Mouse (Mus musculus): ENCODE data around the gene Col26a1. TPM values are rescaled to one million over a fixed set of nuclear protein-coding genes. Genes with fewer than 3 reads are reported as not detected.

Gene Col26a1
- total and polyA plus RNA-seq, 2 experiments from 2014 or later, result 35.5 to 61.9 TPM

GRCm38 (mm10) chr5:136791204-136791603 is 91.8 kb downstream of the Col26a1 start:
- ATAC-seq (ENCODE audit: low FRiP score), result no peak
- no peak for TF ChIP-seq CTCF (IDR thresholded peaks at IDR 0.05)
- Histone ChIP-seq H3K36me3 (ENCODE audit: insufficient read depth, low read length) (no peaks in the 10 kb centered on the region), H3K9ac (replicated peaks; ENCODE audit: low read length, poor library complexity, severe bottlenecking) (no peak overlapping the region), H3K4me1 (ENCODE audit: insufficient read depth, low read length) (no peaks in the 10 kb centered on the region), H3K4me3 (ENCODE audit: low read depth, low read length) (no peak overlapping the region), H3K4me2 (ENCODE audit: low read depth, low read length, poor library complexity, severe bottlenecking) (no peak overlapping the region), H3K27ac (ENCODE audit: low read depth, low read length) (no peak overlapping the region), H3K9me3 (ENCODE audit: low read length) (no peaks in the 10 kb centered on the region), H3K27me3 (ENCODE audit: insufficient read depth, low read length) (no peaks in the 10 kb centered on the region)
- 37% methylated on average over 3 of the region's 3 CpGs for WGBS
- DNase-seq (ENCODE audit: low spot score), result no peak

- no peaks in the 10 kb centered on the region for H3K36me3 ChIP-seq (ENCODE audit: insufficient read depth, low read length)
- ATAC-seq (ENCODE audit: low FRiP score) (peak; percentile 87), DNase-seq (ENCODE audit: low spot score) (peak; percentile 97)
- H3K27me3 ChIP-seq (ENCODE audit: insufficient read depth, low read length), result no peaks in the 10 kb centered on the region
- TF ChIP-seq CTCF (IDR thresholded peaks at IDR 0.05), result peak; percentile 100
- no peaks in the 10 kb centered on the region for H3K4me1 ChIP-seq (ENCODE audit: insufficient read depth, low read length)
- no peak overlapping the region for H3K27ac ChIP-seq (ENCODE audit: low read depth, low read length)
- no peak overlapping the region for H3K9ac ChIP-seq (replicated peaks; ENCODE audit: low read length, poor library complexity, severe bottlenecking)
- 11% methylated on average over 11 of the region's 11 CpGs for WGBS
- H3K9me3 ChIP-seq (ENCODE audit: low read length), result no peaks in the 10 kb centered on the region
- H3K4me2 ChIP-seq (ENCODE audit: low read depth, low read length, poor library complexity, severe bottlenecking), result no peak overlapping the region
- H3K4me3 ChIP-seq (ENCODE audit: low read depth, low read length), result no peak overlapping the region
Measured at GRCm38 (mm10) chr5:136790570-136791196, 92.3 kb downstream of the Col26a1 start.

- H3K27ac ChIP-seq (ENCODE audit: low read depth, low read length), result no peak overlapping the region
- TF ChIP-seq CTCF (IDR thresholded peaks at IDR 0.05), result no peak
- H3K4me1 ChIP-seq (ENCODE audit: insufficient read depth, low read length), result no peaks in the 10 kb centered on the region
- H3K27me3 ChIP-seq (ENCODE audit: insufficient read depth, low read length), result no peaks in the 10 kb centered on the region
- no peaks in the 10 kb centered on the region for H3K9me3 ChIP-seq (ENCODE audit: low read length)
- DNase-seq (ENCODE audit: low spot score) (no peak), ATAC-seq (ENCODE audit: low FRiP score) (no peak)
- 68% methylated on average over 8 of the region's 8 CpGs for WGBS
- no peak overlapping the region for H3K4me3 ChIP-seq (ENCODE audit: low read depth, low read length)
- H3K4me2 ChIP-seq (ENCODE audit: low read depth, low read length, poor library complexity, severe bottlenecking), result no peak overlapping the region
- no peak overlapping the region for H3K9ac ChIP-seq (replicated peaks; ENCODE audit: low read length, poor library complexity, severe bottlenecking)
- H3K36me3 ChIP-seq (ENCODE audit: insufficient read depth, low read length), result no peaks in the 10 kb centered on the region
Measured at GRCm38 (mm10) chr5:136784531-136784930, 98.5 kb downstream of the Col26a1 start.

- Histone ChIP-seq H3K9ac (replicated peaks; ENCODE audit: low read length, poor library complexity, severe bottlenecking) (no peak overlapping the region), H3K4me2 (ENCODE audit: low read depth, low read length, poor library complexity, severe bottlenecking) (no peak overlapping the region), H3K27me3 (ENCODE audit: insufficient read depth, low read length) (no peaks in the 10 kb centered on the region), H3K27ac (ENCODE audit: low read depth, low read length) (no peak overlapping the region), H3K9me3 (ENCODE audit: low read length) (no peaks in the 10 kb centered on the region), H3K36me3 (ENCODE audit: insufficient read depth, low read length) (no peaks in the 10 kb centered on the region), H3K4me3 (ENCODE audit: low read depth, low read length) (no peak overlapping the region), H3K4me1 (ENCODE audit: insufficient read depth, low read length) (no peaks in the 10 kb centered on the region)
- ATAC-seq (ENCODE audit: low FRiP score) (no peak), DNase-seq (ENCODE audit: low spot score) (no peak)
- no peak for TF ChIP-seq CTCF (IDR thresholded peaks at IDR 0.05)
- 72% methylated on average over 13 of the region's 13 CpGs for WGBS
Measured at GRCm38 (mm10) chr5:136782600-136782999, 100.4 kb downstream of the Col26a1 start.

GRCm38 (mm10) chr5:136780465-136780864 is 102.5 kb downstream of the Col26a1 start:
- Histone ChIP-seq H3K4me2 (ENCODE audit: low read depth, low read length, poor library complexity, severe bottlenecking) (no peak overlapping the region), H3K36me3 (ENCODE audit: insufficient read depth, low read length) (no peaks in the 10 kb centered on the region), H3K4me1 (ENCODE audit: insufficient read depth, low read length) (no peaks in the 10 kb centered on the region), H3K4me3 (ENCODE audit: low read depth, low read length) (no peak overlapping the region), H3K27ac (ENCODE audit: low read depth, low read length) (no peak overlapping the region), H3K9ac (replicated peaks; ENCODE audit: low read length, poor library complexity, severe bottlenecking) (no peak overlapping the region), H3K9me3 (ENCODE audit: low read length) (no peaks in the 10 kb centered on the region), H3K27me3 (ENCODE audit: insufficient read depth, low read length) (no peaks in the 10 kb centered on the region)
- no peak for DNase-seq (ENCODE audit: low spot score)
- 46% methylated on average over 10 of the region's 10 CpGs for WGBS
- peak; percentile 76 for TF ChIP-seq CTCF (IDR thresholded peaks at IDR 0.05)
- no peak for ATAC-seq (ENCODE audit: low FRiP score)

GRCm38 (mm10) chr5:136779946-136780345 is 103.1 kb downstream of the Col26a1 start:
- H3K27ac ChIP-seq (ENCODE audit: low read depth, low read length), result no peak overlapping the region
- H3K4me1 ChIP-seq (ENCODE audit: insufficient read depth, low read length), result no peaks in the 10 kb centered on the region
- no peak overlapping the region for H3K4me2 ChIP-seq (ENCODE audit: low read depth, low read length, poor library complexity, severe bottlenecking)
- WGBS, result 82% methylated on average over 6 of the region's 6 CpGs
- ATAC-seq (ENCODE audit: low FRiP score), result no peak
- no peak for TF ChIP-seq CTCF (IDR thresholded peaks at IDR 0.05)
- no peaks in the 10 kb centered on the region for H3K27me3 ChIP-seq (ENCODE audit: insufficient read depth, low read length)
- no peak overlapping the region for H3K9ac ChIP-seq (replicated peaks; ENCODE audit: low read length, poor library complexity, severe bottlenecking)
- no peak for DNase-seq (ENCODE audit: low spot score)
- H3K4me3 ChIP-seq (ENCODE audit: low read depth, low read length), result no peak overlapping the region
- H3K9me3 ChIP-seq (ENCODE audit: low read length), result 0 out of 2 replicates have a peak, but pooled peaks cover 4% of the 10 kb centered on the region
- no peaks in the 10 kb centered on the region for H3K36me3 ChIP-seq (ENCODE audit: insufficient read depth, low read length)

Measured in midbrain, postnatal 0 days (tissue).